Mouse (Mus musculus) left cerebral cortex, adult 18-20 months (tissue): ENCODE measurements around the gene Gtf2f2. TPM values are rescaled to one million over a fixed set of nuclear protein-coding genes. Genes with fewer than 3 reads are reported as not detected.
"Not testable (repeated sequence)": the region's sequence is repeated elsewhere in the genome, so short reads cannot be mapped to it uniquely, and the experiment has no call there.

Source experiments
- DNase-seq, 2 experiments: peaks; one replicate each; pipeline ENCODE4 v3.0.0; 2021 to 2022; ENCODE audit warnings: low spot score in 2 of 2, mixed read lengths in 1 of 2
- total RNA-seq, 2 experiments: library from RNA; stranded (reverse); gene quantifications; 2 replicates each; pipeline ENCODE4 v1.2.3; 2021

Gtf2f2 gene
- total RNA-seq, 2 experiments from 2014 or later, result 16.3 to 17.3 TPM

GRCm38 (mm10) chr14:75868028-75868427 lies 142.6 kb downstream of the Gtf2f2 start:
- DNase-seq, result not testable (repeated sequence)

GRCm38 (mm10) chr14:75866706-75867333 lies 143.8 kb downstream of the Gtf2f2 start:
- no peak for DNase-seq

GRCm38 (mm10) chr14:75863549-75864409 lies 146.9 kb downstream of the Gtf2f2 start:
- DNase-seq, result no peak

DNA sequence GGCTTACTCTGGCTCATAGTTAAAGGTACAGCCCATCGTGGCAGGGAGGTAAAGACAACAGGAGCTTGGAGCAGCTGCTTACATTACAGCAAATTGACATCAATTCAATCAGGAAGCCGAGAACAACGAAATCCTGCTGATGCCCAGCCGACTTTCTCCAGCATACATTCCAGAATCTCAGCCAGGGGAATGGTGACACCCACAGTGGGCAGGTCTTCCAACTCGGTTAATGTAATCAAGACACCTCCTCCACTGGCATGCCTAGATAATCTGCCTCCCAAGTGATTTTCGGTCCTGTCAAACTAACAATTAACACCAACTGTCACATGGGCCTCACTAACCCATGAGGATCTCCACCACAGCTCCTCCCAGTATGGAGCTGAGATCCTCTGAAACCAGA lies 148.0 kb downstream of the Gtf2f2 start:
- no peak for DNase-seq

DNA sequence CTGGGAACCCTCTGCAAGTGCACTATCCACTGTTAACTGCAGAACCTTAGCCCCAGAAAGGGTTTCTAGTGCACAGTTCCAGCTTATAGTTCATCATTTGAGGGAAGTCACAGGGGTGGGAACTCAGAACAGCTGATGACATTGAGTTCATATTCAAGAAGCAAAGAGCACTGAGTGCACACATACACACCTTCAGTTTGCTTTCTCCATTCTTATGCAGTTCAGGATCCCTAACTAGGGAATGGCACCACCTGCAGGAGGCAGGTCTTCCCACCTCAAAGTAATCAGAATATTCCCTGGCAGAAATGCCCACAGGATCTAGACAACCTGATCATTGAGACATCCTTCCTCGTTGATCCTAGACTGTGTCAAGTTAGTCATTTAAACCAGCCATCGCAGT lies 151.0 kb downstream of the Gtf2f2 start:
- DNase-seq, result no peak

DNA sequence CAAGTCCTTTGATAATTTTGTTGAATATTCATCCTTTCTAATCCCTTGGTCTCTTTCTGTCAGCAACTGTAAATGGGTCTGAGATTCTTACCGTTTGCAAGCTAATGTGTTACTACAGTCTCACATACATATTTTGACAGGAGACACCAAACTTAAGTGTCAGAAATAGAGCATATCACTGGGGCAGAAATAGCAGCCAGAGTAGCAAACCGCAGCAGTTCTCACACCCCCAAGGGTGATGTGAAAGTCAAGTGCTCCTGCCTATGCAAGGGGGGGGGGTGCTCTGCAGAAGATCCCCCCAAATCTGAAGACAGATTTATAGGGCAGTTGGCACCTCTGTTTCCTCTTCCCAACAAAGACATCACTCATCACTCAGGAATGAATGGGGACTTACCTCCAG lies 152.5 kb downstream of the Gtf2f2 start:
- DNase-seq, result no peak

DNA sequence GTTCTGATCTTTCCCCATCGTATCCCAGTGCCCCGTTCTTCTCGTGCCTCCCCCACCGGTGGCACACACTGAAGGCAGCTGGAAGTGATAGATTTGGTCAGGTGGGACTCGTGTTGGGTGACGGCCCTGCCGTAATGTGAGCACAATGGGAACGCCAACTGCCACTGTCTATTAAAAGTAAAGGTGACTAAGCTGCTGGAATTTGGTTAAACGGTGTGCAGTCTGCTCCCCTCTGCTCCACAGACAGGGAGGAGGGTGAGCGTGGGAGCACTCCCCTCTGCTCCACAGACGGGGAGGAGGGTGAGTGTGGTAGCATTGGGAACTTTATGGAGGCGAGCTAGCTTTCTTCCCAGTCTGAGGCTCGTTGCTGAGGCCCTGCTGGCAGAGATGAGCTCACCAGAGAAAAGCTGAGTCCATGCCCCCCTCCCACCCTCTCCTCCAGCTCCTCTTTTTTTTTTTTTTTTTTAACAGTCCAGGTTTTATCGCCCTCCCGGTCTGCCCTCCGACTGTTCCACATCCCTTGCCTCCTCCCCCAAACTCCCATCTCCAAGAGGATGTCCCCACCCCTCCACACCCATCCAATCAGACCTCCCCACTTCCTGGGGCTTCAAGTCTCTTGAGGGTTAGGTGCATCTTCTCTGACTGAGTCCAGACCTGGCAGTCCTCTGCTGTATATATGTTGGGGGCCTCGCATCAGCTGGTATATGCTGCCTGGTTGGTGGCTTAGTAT lies 155.2 kb downstream of the Gtf2f2 start:
- peak; percentile 34 to 42 for DNase-seq

DNA sequence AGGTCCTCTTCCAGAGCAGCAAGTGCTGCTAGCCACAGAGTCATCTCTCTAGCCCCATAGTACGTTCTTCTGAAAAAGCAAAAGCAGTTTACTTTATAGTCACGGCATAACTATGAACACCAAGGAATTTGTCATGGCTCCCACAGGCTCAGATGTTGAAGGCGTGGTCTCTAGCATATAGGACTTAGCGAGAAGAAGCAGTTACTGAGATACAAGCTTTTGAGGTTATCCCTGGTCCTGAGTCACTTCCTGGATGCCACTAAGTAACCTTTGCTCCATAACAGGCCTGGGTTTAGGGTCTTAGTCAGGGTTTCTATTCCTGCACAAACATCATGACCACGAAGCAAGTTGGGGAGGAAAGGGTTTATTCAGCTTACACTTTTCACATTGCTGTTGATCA lies 158.6 kb downstream of the Gtf2f2 start:
- DNase-seq, result no peak

GRCm38 (mm10) chr14:75850819-75851218 lies 159.8 kb downstream of the Gtf2f2 start:
- no peak for DNase-seq

DNA sequence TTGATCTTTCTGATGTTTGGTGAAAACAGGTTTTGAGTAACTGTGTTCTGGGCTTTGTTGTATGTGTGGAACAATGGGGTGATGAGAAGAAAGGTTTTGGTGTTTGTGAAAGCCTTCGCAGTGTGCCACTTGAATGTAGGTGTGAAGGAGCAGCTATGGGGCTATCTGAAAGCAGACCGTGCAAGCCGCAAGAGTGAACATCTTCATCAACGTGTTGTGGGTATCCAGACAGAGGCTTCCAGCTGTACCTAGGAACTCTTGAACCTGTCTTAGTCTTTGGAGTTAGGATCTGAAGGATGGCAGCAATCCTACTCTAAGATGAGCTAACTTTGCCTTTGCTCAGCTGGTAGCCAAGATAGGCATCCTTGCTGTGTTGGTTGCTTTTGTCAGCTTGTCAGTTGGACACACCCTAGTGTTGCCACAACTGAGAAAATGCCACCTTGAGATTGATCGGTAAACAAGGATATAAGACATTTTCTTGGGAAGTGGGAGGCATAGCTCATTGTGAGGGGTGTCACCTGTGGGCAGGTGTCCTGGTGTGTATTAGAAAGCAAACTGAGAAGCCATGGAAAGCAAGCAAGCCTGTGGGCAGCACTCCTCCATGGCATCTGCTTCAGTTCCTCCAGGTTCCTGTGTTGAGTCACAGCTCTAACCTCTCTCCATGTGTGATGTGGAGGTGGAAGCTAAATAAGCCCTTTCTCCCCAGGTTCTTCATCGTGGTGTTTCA lies 160.7 kb downstream of the Gtf2f2 start:
- DNase-seq, result peak; percentile 51 to 66

DNA sequence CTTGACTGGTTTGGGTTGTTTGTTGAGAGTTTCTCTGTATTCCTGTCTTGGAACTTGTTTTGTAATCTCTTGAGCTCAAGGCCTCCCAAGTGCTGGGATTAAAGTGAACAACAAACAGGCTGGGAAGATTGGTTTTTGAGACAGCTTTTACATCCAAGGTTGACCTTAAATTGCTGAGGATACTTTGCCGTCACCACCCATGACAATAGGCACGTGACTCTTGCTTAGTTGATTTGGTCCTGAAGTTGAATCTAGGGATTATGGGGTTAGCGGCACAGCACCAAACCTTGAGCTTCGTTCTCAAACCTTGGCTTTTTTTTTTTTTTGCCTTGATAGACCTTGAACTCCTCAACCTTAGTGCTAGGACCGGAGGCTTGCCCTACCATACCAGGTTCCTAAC lies 161.4 kb downstream of the Gtf2f2 start:
- DNase-seq, result no peak

- no peak for DNase-seq
Observed at GRCm38 (mm10) chr14:75848482-75848881, 162.2 kb downstream of the Gtf2f2 start.

DNA sequence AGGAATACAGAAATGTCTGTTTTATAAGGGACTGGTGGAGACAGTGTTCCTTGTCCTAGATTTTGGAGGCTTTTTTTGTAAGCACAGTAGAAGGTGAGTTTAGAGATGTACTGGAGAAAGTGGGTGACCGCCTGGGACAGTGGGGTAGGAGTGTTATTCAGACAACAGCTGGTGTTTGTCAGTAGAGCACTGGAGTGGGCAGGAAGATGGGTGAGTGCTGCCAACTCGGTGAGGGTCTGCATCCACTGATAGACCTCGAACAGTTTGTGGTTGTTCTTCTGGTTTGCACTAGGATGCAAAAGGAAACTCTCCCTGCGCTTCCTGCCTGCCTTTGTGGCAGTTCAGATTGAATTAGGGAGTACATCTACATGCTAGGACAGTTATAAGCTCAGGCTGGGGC lies 163.0 kb downstream of the Gtf2f2 start:
- no peak for DNase-seq

Other genes starting within 250 kb of the Gtf2f2 start
- 10 to 100 TPM; 13.4 to 14.9 TPM for gene Slc25a30, start 223.8 kb downstream of the Gtf2f2 start, total RNA-seq
- 1,000 to 10,000 TPM in 1 of 2 experiments, 100 to 1,000 TPM in 1; 988 to 1,071 TPM for gene Tpt1, start 165.8 kb downstream of the Gtf2f2 start, total RNA-seq
- 10 to 100 TPM; 20.4 to 21.4 TPM for gene Kctd4, start 55.9 kb downstream of the Gtf2f2 start, total RNA-seq
- gene Gpalpp1, start 99.9 kb upstream of the Gtf2f2 start, total RNA-seq, result 10 to 100 TPM; 23.4 to 23.9 TPM
- 1 to 10 TPM; 8.1 to 9.2 TPM for gene Nufip1, start 100.0 kb upstream of the Gtf2f2 start, total RNA-seq